Mouse (Mus musculus) frontal cortex, postnatal 36 days (tissue): ENCODE data around the gene Cldn6.

Experiments used
- DNase-seq, 2 experiments: peaks; one replicate each; pipeline ENCODE4 v3.0.0; 2022; ENCODE audit warnings: low spot score in 2 of 2

Gene Cldn6

GRCm38 (mm10) chr17:23679127-23679835, at the start of gene Cldn6:
Gene Cldn6, plus strand, starts transcription at chr17:23679249.
- DNase-seq: no peak

- peak; percentile 83 to 88 for DNase-seq
Observed at GRCm38 (mm10) chr17:23630195-23631020, 48.6 kb upstream of the Cldn6 start.

GRCm38 (mm10) chr17:23631241-23631640, 47.8 kb upstream of the Cldn6 start:
- DNase-seq: no peak

- no peak for DNase-seq
Observed at GRCm38 (mm10) chr17:23644613-23645495, 34.2 kb upstream of the Cldn6 start, which contains the start of gene Mmp25. Gene Mmp25, minus strand, starts transcription at chr17:23645277.

GRCm38 (mm10) chr17:23645894-23646293, 33.2 kb upstream of the Cldn6 start:
- DNase-seq: no peak

- no peak for DNase-seq
Observed at GRCm38 (mm10) chr17:23651363-23651762, 27.7 kb upstream of the Cldn6 start.

- no peak for DNase-seq
Observed at GRCm38 (mm10) chr17:23653324-23653723, 25.7 kb upstream of the Cldn6 start.

GRCm38 (mm10) chr17:23654001-23654400, 25.0 kb upstream of the Cldn6 start:
- no peak for DNase-seq

GRCm38 (mm10) chr17:23654410-23654809, 24.6 kb upstream of the Cldn6 start:
- no peak for DNase-seq

- no peak for DNase-seq
Observed at GRCm38 (mm10) chr17:23658450-23658849, 20.6 kb upstream of the Cldn6 start.

GRCm38 (mm10) chr17:23660117-23660875, 18.8 kb upstream of the Cldn6 start, which contains the start of gene Bicdl2:
Gene Bicdl2, plus strand, starts transcription at chr17:23660506.
- DNase-seq: no peak

- no peak for DNase-seq
Observed at GRCm38 (mm10) chr17:23660876-23661200, 18.2 kb upstream of the Cldn6 start.

- DNase-seq: no peak
Observed at GRCm38 (mm10) chr17:23661526-23661925, 17.5 kb upstream of the Cldn6 start.

- no peak for DNase-seq
Observed at GRCm38 (mm10) chr17:23664556-23665021, 14.5 kb upstream of the Cldn6 start.

- DNase-seq: no peak
Observed at GRCm38 (mm10) chr17:23665511-23665910, 13.5 kb upstream of the Cldn6 start.

- DNase-seq: no peak
Observed at GRCm38 (mm10) chr17:23670516-23671074, 8.5 kb upstream of the Cldn6 start.

- DNase-seq: no peak
Observed at GRCm38 (mm10) chr17:23671519-23671918, 7.5 kb upstream of the Cldn6 start.

- DNase-seq: no peak
Observed at GRCm38 (mm10) chr17:23672761-23673160, 6.3 kb upstream of the Cldn6 start.

GRCm38 (mm10) chr17:23673424-23674073, 5.5 kb upstream of the Cldn6 start, which contains the start of the genes Hcfc1r1 and Thoc6:
Gene Hcfc1r1, plus strand, starts transcription at chr17:23673596.
Gene Thoc6, minus strand, starts transcription at chr17:23673882.
- peak; percentile 96 to 97 for DNase-seq
